Mouse (Mus musculus) spleen, adult 2 months (tissue): Measurements from ENCODE around the gene Sema3a.

ENCODE experiments used
- CTCF ChIP-seq: fragments of 200-500 bp; IDR thresholded peaks from 2 replicates; pipeline ENCODE4 v1.5.1; 2011; ENCODE audit warnings: mild to moderate bottlenecking, inconsistent platforms; ENCODE audit not compliant: insufficient read depth, insufficient read length, insufficient replicate concordance; ENCODE audit errors: extremely low read depth
- POLR2A ChIP-seq: fragments of 200-500 bp; IDR thresholded peaks from 2 replicates; pipeline ENCODE4 v1.6.1; 2011; ENCODE audit warnings: low read depth, low read length, inconsistent platforms

DNA sequence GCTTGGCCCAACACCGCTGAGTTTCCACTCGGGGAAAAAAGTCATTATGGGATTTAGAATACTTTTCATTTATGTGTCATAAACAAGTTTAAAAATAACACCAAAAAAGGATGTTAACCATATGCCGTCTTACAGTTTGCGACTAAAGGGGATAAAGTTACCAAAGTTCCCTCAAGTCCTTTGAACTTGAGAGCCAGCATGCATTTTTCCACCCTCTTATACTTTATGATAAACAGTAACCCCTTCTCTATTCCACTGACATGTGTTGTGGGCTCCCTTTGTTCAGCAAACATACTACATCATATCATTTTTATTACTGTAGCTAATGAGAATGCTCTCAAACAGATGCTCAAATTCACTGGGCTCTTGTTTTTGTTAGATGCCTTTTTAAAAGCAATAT, 221.9 kb downstream of the Sema3a start:
- TF ChIP-seq CTCF (no peak), POLR2A (no peak)
